Mouse (Mus musculus) embryonic fibroblast, embryonic 13.5 days (primary cell): ENCODE results near the gene Gna11.

ENCODE experiments used
- CTCF ChIP-seq: IDR thresholded peaks from 2 replicates; pipeline ENCODE4 v1.5.1; 2011; ENCODE audit warnings: mild to moderate bottlenecking, control low read depth, low read length, moderate library complexity, borderline replicate concordance; ENCODE audit not compliant: insufficient read depth
- POLR2A ChIP-seq: IDR thresholded peaks from 2 replicates; pipeline ENCODE4 v1.6.1; 2011; ENCODE audit warnings: low read depth, mild to moderate bottlenecking, control low read depth, low read length, moderate library complexity

GRCm38 (mm10) chr10:81497401-81498270 is 47.4 kb downstream of the Gna11 start:
- no peak for TF ChIP-seq POLR2A
- TF ChIP-seq CTCF: no peak
